Mouse (Mus musculus) erythroblast, adult 5-6 weeks (primary cell): Measurements from ENCODE around the gene Rpl4. TPM values are rescaled to one million over a fixed set of nuclear protein-coding genes. Genes with fewer than 3 reads are reported as not detected.

Experiments used
- total RNA-seq, 2 experiments: library from RNA; stranded (forward) in 1 of 2; stranded (reverse) in 1 of 2; fragments of 150-400 nt in 1 of 2; fragments of 200-764, 138-1000 nt in 1 of 2; gene quantifications; 2 replicates each; pipeline versions ENCODE4 v1.2.3 to v1.2.4; 2015 to 2017; ENCODE audit warnings: low replicate concordance in 2 of 2

Rpl4 gene
- total RNA-seq, 2 experiments from 2014 or later, result 578 to 751 TPM

Other genes with a start within 250 kb of the Rpl4 start
- gene Smad6, start 151.3 kb upstream of the Rpl4 start, total RNA-seq (2015; ENCODE audit: low replicate concordance), result not detected in 2 replicates
- gene Smad6, start 151.3 kb upstream of the Rpl4 start, total RNA-seq (2017; ENCODE audit: low replicate concordance), result 0.60 TPM in 1 of 2 replicates, not detected in the other
- gene Lctl, start 56.2 kb upstream of the Rpl4 start, total RNA-seq (2015; ENCODE audit: low replicate concordance), result not detected in 2 replicates
- not detected in 2 replicates for gene Lctl, start 56.2 kb upstream of the Rpl4 start, total RNA-seq (2017; ENCODE audit: low replicate concordance)
- 17.3 and 19.6 TPM in 2 replicates for gene Zwilch, start 271 bp upstream of the Rpl4 start, total RNA-seq (2015; ENCODE audit: low replicate concordance)
- gene Zwilch, start 271 bp upstream of the Rpl4 start, total RNA-seq (2017; ENCODE audit: low replicate concordance), result 41.9 and 48.5 TPM in 2 replicates
- 4.0 and 5.9 TPM in 2 replicates for gene Snapc5, start 5.9 kb downstream of the Rpl4 start, total RNA-seq (2015; ENCODE audit: low replicate concordance)
- gene Snapc5, start 5.9 kb downstream of the Rpl4 start, total RNA-seq (2017; ENCODE audit: low replicate concordance), result 5.5 and 17.8 TPM in 2 replicates
- not detected in 2 replicates for gene Uchl4, start 61.8 kb downstream of the Rpl4 start, total RNA-seq (2015; ENCODE audit: low replicate concordance)
- gene Uchl4, start 61.8 kb downstream of the Rpl4 start, total RNA-seq (2017; ENCODE audit: low replicate concordance), result 0.26 TPM in 1 of 2 replicates, not detected in the other
- gene Map2k1, start 80.3 kb downstream of the Rpl4 start, total RNA-seq (2015; ENCODE audit: low replicate concordance), result 12.5 and 15.7 TPM in 2 replicates
- 9.9 and 18.9 TPM in 2 replicates for gene Map2k1, start 80.3 kb downstream of the Rpl4 start, total RNA-seq (2017; ENCODE audit: low replicate concordance)
- 49.3 and 88.6 TPM in 2 replicates for gene Tipin, start 108.2 kb downstream of the Rpl4 start, total RNA-seq (2015; ENCODE audit: low replicate concordance)
- gene Tipin, start 108.2 kb downstream of the Rpl4 start, total RNA-seq (2017; ENCODE audit: low replicate concordance), result 63.4 and 92.1 TPM in 2 replicates
- 2.9 and 4.8 TPM in 2 replicates for gene Dis3l, start 167.9 kb downstream of the Rpl4 start, total RNA-seq (2015; ENCODE audit: low replicate concordance)
- 4.9 and 10.8 TPM in 2 replicates for gene Dis3l, start 167.9 kb downstream of the Rpl4 start, total RNA-seq (2017; ENCODE audit: low replicate concordance)
- 0.21 TPM in 1 of 2 replicates, not detected in the other for gene Megf11, start 212.3 kb downstream of the Rpl4 start, total RNA-seq (2015; ENCODE audit: low replicate concordance)
- 0.28 TPM in 1 of 2 replicates, not detected in the other for gene Megf11, start 212.3 kb downstream of the Rpl4 start, total RNA-seq (2017; ENCODE audit: low replicate concordance)